Mouse (Mus musculus): Measurements from ENCODE around the gene Arsg. TPM values are rescaled to one million over a fixed set of nuclear protein-coding genes. Genes with fewer than 3 reads are reported as not detected.

Gene Arsg
- polyA plus RNA-seq, 1 experiment: 4.0 TPM

DNA sequence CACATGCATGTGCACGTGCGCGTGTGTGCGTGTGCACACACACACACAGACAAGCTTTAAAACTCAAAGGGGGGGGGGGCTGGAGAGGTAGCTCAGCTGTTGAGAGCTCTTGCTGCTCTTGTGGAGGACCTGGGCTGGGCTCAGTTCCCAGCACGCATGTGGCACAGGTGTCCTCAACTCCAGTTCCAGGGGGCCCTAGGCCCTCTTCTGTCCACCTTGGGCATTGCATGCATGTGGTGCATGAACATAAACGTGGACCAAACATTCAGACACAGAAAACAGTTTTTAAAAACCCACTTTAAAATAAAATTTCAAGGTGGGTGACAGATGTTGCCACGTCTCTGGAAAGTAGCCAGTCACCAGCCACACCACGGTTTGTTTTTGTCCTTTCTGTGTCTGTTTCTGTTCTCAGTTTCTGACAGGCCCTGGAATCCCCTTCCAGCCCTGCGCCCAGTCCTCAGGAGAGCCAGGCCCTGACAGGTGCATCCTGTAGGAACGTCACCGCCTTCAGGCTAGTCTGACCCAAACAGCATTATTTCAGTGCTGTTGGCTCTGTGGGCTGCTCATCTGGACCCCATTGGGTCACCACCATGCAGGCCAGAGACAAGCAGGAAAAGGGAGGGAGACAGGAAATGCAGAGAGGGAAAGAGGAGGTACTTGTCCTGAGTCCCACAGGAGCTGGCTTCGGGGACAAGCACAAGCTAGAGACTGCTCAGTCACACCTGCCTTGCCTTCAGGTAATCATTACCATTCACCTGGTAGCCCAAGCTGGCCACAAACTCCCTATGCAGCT lies 125.8 kb downstream of the Arsg start:
- no peaks in the 10 kb centered on the region for H3K36me3 ChIP-seq (ENCODE audit: control insufficient read depth, insufficient read depth, low read length)
- H3K4me3 ChIP-seq (ENCODE audit: control insufficient read depth, insufficient read depth, low read length): no peak overlapping the region
- 82% methylated on average over 12 of the region's 12 CpGs for whole genome bisulfite sequencing
- H3K27me3 ChIP-seq (ENCODE audit: control insufficient read depth, insufficient read depth, low read length): no peaks in the 10 kb centered on the region
- H3K4me1 ChIP-seq (replicated peaks; ENCODE audit: control insufficient read depth, insufficient read depth, low read length): peaks cover 3% of the 10 kb centered on the region; the same call in 1 of the 2 replicates
- no peak overlapping the region for H3K27ac ChIP-seq (ENCODE audit: control insufficient read depth, insufficient read depth, low read length)
- no peak for DNase-seq
- no peak for TF ChIP-seq POLR2A (IDR thresholded peaks at IDR 0.05; ENCODE audit: control insufficient read depth, extremely low read depth, insufficient read depth, low read length, poor library complexity)
- no peak for TF ChIP-seq CTCF (IDR thresholded peaks at IDR 0.05; ENCODE audit: borderline replicate concordance, control insufficient read depth, extremely low read depth, insufficient read depth, low read length, poor library complexity)

DNA sequence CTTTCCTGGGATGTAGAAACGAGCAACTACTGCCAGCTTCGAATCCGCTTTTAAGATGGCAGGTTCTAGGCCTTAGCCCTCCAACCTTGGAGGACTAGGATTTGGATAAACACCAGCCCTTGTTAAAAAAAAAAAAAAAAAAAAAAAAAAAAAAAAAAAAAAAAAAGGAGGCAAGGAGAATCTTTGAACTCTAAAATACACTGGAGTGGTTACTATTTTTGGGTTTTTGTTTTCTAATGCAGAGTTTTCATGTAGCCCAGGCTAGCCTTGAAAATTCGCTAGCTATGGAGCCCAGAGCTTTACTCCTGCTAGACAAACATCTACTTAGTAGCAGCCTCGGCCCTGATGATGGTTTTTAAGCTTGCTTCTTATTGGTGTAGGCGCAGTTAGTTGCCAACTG lies 134.4 kb downstream of the Arsg start:
- H3K27me3 ChIP-seq (ENCODE audit: control insufficient read depth, insufficient read depth, low read length): no peaks in the 10 kb centered on the region
- no peak for TF ChIP-seq CTCF (IDR thresholded peaks at IDR 0.05; ENCODE audit: borderline replicate concordance, control insufficient read depth, extremely low read depth, insufficient read depth, low read length, poor library complexity)
- no peak for TF ChIP-seq POLR2A (IDR thresholded peaks at IDR 0.05; ENCODE audit: control insufficient read depth, extremely low read depth, insufficient read depth, low read length, poor library complexity)
- DNase-seq: no peak
- H3K4me3 ChIP-seq (ENCODE audit: control insufficient read depth, insufficient read depth, low read length): no peak overlapping the region
- WGBS: 94% methylated on average over 6 of the region's 6 CpGs
- no peak overlapping the region for H3K27ac ChIP-seq (ENCODE audit: control insufficient read depth, insufficient read depth, low read length)
- H3K36me3 ChIP-seq (ENCODE audit: control insufficient read depth, insufficient read depth, low read length): no peaks in the 10 kb centered on the region
- peaks cover 18% of the 10 kb centered on the region for H3K4me1 ChIP-seq (replicated peaks; ENCODE audit: control insufficient read depth, insufficient read depth, low read length)

DNA sequence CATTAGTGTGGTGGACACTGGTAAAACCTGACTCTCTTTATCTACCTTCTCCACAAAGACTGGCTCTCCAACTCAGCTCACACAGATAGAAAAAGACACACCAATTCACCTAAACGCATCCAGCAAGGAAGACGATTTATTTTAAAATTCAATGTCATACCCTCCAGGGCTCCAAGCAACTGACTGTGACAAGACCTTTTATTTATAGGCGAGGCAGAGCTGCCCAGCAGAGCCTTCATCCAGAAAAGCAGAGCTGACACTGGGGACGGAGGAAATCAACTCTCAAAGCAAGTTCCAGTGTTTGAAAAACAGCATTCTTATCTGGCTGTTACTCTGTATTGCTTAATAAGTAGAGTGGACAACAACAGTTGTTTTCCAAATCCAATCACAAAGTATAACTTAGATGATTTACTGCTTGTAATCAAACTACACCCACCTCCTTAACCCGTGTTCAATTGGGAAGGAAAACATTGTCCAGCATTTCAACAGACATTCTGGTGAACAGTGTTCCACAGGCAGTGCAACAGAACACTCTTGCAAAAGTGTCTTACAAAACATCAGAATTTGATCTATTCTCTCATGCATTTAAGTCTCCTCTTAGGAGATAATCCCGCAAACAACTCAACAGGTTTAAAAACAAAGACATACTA lies 135.9 kb downstream of the Arsg start:
- no peak overlapping the region for H3K27ac ChIP-seq (ENCODE audit: control insufficient read depth, insufficient read depth, low read length)
- TF ChIP-seq CTCF (IDR thresholded peaks at IDR 0.05; ENCODE audit: borderline replicate concordance, control insufficient read depth, extremely low read depth, insufficient read depth, low read length, poor library complexity) (no peak), POLR2A (IDR thresholded peaks at IDR 0.05; ENCODE audit: control insufficient read depth, extremely low read depth, insufficient read depth, low read length, poor library complexity) (no peak)
- no peaks in the 10 kb centered on the region for H3K36me3 ChIP-seq (ENCODE audit: control insufficient read depth, insufficient read depth, low read length)
- no peak for DNase-seq
- 87% methylated on average over 6 of the region's 6 CpGs for WGBS
- no peaks in the 10 kb centered on the region for H3K27me3 ChIP-seq (ENCODE audit: control insufficient read depth, insufficient read depth, low read length)
- peaks cover 18% of the 10 kb centered on the region for H3K4me1 ChIP-seq (replicated peaks; ENCODE audit: control insufficient read depth, insufficient read depth, low read length)
- no peak overlapping the region for H3K4me3 ChIP-seq (ENCODE audit: control insufficient read depth, insufficient read depth, low read length)

DNA sequence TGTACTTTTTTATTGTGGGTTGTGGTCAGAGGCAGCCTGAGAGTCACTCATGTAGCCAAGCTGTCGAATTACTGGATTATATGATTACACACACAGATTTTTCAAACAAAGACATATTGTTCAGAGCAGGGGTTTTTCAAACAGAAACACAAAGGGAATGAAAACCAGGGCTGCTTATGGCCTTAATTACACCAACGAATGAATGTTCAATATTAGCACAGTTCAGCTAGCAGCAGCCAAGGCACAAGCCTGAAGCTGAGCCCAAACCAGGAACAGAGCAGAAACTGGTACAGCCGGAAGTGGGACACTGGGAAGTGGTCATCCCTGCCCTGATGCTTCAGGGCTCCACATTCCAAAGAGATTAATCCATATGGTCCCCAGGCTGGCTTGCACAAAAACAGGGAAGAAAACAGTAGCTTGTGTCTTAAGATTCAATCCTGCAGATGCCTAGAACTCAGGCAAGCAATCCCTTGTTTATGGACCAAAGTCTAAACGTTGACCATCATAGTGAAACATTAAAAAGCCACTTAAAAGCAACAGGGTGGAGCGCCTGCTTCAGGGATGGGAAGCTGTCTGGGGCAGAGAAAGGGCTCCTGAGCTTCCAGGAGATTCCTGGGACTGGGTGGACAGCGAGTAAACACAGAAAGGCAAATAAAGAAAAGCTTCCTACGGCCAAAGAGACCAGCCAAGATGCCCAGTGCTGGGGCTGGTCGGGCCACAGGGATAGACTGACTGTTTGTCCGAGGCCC lies 137.0 kb downstream of the Arsg start:
- 39% methylated on average over 9 of the region's 9 CpGs for WGBS
- TF ChIP-seq POLR2A (IDR thresholded peaks at IDR 0.05; ENCODE audit: control insufficient read depth, extremely low read depth, insufficient read depth, low read length, poor library complexity) (no peak), CTCF (IDR thresholded peaks at IDR 0.05; ENCODE audit: borderline replicate concordance, control insufficient read depth, extremely low read depth, insufficient read depth, low read length, poor library complexity) (no peak)
- DNase-seq: no peak

DNA sequence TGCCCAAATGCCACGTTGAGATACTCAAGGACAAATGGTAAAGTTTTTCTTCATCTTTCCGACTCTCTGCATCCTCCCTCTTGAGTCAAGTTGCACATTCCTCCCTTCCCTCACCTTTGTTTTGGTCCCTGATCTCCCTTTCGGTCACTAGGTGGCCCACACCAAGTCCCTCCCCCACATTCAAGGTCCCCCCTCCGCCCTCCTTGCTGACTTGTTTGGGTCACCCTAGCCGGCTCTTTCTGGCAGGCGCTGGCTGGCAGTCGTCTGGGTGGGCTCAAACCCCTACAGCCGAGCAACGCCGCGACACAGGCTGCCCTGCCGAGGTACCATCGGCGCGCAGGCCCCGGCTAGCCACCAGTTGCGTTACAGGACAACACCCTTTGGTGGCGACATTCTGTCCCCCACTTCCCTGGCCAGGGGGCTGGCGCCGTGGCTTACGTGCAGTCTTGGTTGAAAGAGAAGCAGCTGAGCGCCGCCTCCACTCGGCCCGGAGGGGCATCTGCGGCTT lies 137.7 kb downstream of the Arsg start:
- no peaks in the 10 kb centered on the region for H3K36me3 ChIP-seq (ENCODE audit: control insufficient read depth, insufficient read depth, low read length)
- TF ChIP-seq CTCF (IDR thresholded peaks at IDR 0.05; ENCODE audit: borderline replicate concordance, control insufficient read depth, extremely low read depth, insufficient read depth, low read length, poor library complexity) (no peak), POLR2A (IDR thresholded peaks at IDR 0.05; ENCODE audit: control insufficient read depth, extremely low read depth, insufficient read depth, low read length, poor library complexity) (no peak)
- under 1% methylated on average over 24 of the region's 26 CpGs for WGBS
- peak overlapping the region; percentile 50 for H3K4me3 ChIP-seq (ENCODE audit: control insufficient read depth, insufficient read depth, low read length)
- no peaks in the 10 kb centered on the region for H3K27me3 ChIP-seq (ENCODE audit: control insufficient read depth, insufficient read depth, low read length)
- peaks cover 18% of the 10 kb centered on the region for H3K4me1 ChIP-seq (replicated peaks; ENCODE audit: control insufficient read depth, insufficient read depth, low read length)
- DNase-seq: no peak
- H3K27ac ChIP-seq (ENCODE audit: control insufficient read depth, insufficient read depth, low read length): no peak overlapping the region

More for the DNA sequence above, 137.0 kb downstream of the Arsg start:
- no peak overlapping the region for H3K27ac ChIP-seq (ENCODE audit: control insufficient read depth, insufficient read depth, low read length)
- H3K4me3 ChIP-seq (ENCODE audit: control insufficient read depth, insufficient read depth, low read length): peak overlapping the region; percentile 50; the same call in 1 of the 2 replicates
- H3K4me1 ChIP-seq (replicated peaks; ENCODE audit: control insufficient read depth, insufficient read depth, low read length): peaks cover 18% of the 10 kb centered on the region
- H3K36me3 ChIP-seq (ENCODE audit: control insufficient read depth, insufficient read depth, low read length): no peaks in the 10 kb centered on the region
- H3K27me3 ChIP-seq (ENCODE audit: control insufficient read depth, insufficient read depth, low read length): no peaks in the 10 kb centered on the region
